Mouse (Mus musculus): ENCODE results near the gene Gdf10. TPM values are rescaled to one million over a fixed set of nuclear protein-coding genes. Genes with fewer than 3 reads are reported as not detected.

Gene Gdf10
- polyA plus RNA-seq, 1 experiment from 2014 or later: 15.0 TPM

- Histone ChIP-seq H3K9ac (ENCODE audit: low read depth, low read length) (no peak overlapping the region), H3K4me1 (ENCODE audit: control insufficient read depth, insufficient read depth, low read depth, low read length) (no peaks in the 10 kb centered on the region), H3K36me3 (ENCODE audit: control insufficient read depth, insufficient read depth, low read length) (no peaks in the 10 kb centered on the region), H3K4me3 (ENCODE audit: low read length) (no peak overlapping the region), H3K4me2 (ENCODE audit: low read length) (no peak overlapping the region), H3K9me3 (ENCODE audit: control insufficient read depth, low read length) (no peaks in the 10 kb centered on the region), H3K27me3 (replicated peaks; ENCODE audit: control insufficient read depth, insufficient read depth, low read length) (no peaks in the 10 kb centered on the region), H3K27ac (ENCODE audit: low read depth, low read length) (no peak overlapping the region)
- 61% methylated on average over 17 of the region's 17 CpGs for WGBS
- ATAC-seq: no peak
These were observed 8.5 kb downstream of the Gdf10 start for GRCm38 (mm10) chr14:33931853-33932252.

GRCm38 (mm10) chr14:33932935-33933703 is 9.7 kb downstream of the Gdf10 start:
- H3K9ac ChIP-seq (ENCODE audit: low read depth, low read length): no peak overlapping the region
- no peaks in the 10 kb centered on the region for H3K4me1 ChIP-seq (ENCODE audit: control insufficient read depth, insufficient read depth, low read depth, low read length)
- peak; percentile 46; the same call in 1 of the 2 replicates for ATAC-seq
- no peaks in the 10 kb centered on the region for H3K27me3 ChIP-seq (replicated peaks; ENCODE audit: control insufficient read depth, insufficient read depth, low read length)
- H3K4me2 ChIP-seq (ENCODE audit: low read length): no peak overlapping the region
- H3K27ac ChIP-seq (ENCODE audit: low read depth, low read length): no peak overlapping the region
- H3K9me3 ChIP-seq (ENCODE audit: control insufficient read depth, low read length): no peaks in the 10 kb centered on the region
- WGBS: 59% methylated on average over 10 of the region's 10 CpGs
- H3K4me3 ChIP-seq (ENCODE audit: low read length): no peak overlapping the region
- H3K36me3 ChIP-seq (ENCODE audit: control insufficient read depth, insufficient read depth, low read length): no peaks in the 10 kb centered on the region

- 46% methylated on average over 5 of the region's 5 CpGs for WGBS
- Histone ChIP-seq H3K27ac (ENCODE audit: low read depth, low read length) (no peak overlapping the region), H3K27me3 (replicated peaks; ENCODE audit: control insufficient read depth, insufficient read depth, low read length) (no peaks in the 10 kb centered on the region), H3K9ac (ENCODE audit: low read depth, low read length) (no peak overlapping the region), H3K4me2 (ENCODE audit: low read length) (no peak overlapping the region), H3K36me3 (ENCODE audit: control insufficient read depth, insufficient read depth, low read length) (no peaks in the 10 kb centered on the region), H3K4me3 (ENCODE audit: low read length) (no peak overlapping the region), H3K9me3 (ENCODE audit: control insufficient read depth, low read length) (no peaks in the 10 kb centered on the region), H3K4me1 (ENCODE audit: control insufficient read depth, insufficient read depth, low read depth, low read length) (no peaks in the 10 kb centered on the region)
- 0 out of 2 replicates have a peak, but pooled peaks have one; percentile 25 for ATAC-seq
These were observed 10.5 kb downstream of the Gdf10 start for GRCm38 (mm10) chr14:33933778-33934317.

GRCm38 (mm10) chr14:33939117-33939516 is 15.7 kb downstream of the Gdf10 start:
- Histone ChIP-seq H3K27ac (ENCODE audit: low read depth, low read length) (no peak overlapping the region), H3K36me3 (ENCODE audit: control insufficient read depth, insufficient read depth, low read length) (no peaks in the 10 kb centered on the region), H3K27me3 (replicated peaks; ENCODE audit: control insufficient read depth, insufficient read depth, low read length) (no peaks in the 10 kb centered on the region), H3K9ac (ENCODE audit: low read depth, low read length) (peak overlapping the region; percentile 33; the same call in 1 of the 2 replicates), H3K4me3 (ENCODE audit: low read length) (no peak overlapping the region), H3K9me3 (ENCODE audit: control insufficient read depth, low read length) (no peaks in the 10 kb centered on the region), H3K4me1 (ENCODE audit: control insufficient read depth, insufficient read depth, low read depth, low read length) (no peaks in the 10 kb centered on the region), H3K4me2 (ENCODE audit: low read length) (peak overlapping the region; percentile 13; the same call in 1 of the 2 replicates)
- 32% methylated on average over 9 of the region's 9 CpGs for WGBS
- ATAC-seq: peak; percentile 52

- 75% methylated on average over 8 of the region's 8 CpGs for WGBS
- no peaks in the 10 kb centered on the region for H3K4me1 ChIP-seq (ENCODE audit: control insufficient read depth, insufficient read depth, low read depth, low read length)
- no peaks in the 10 kb centered on the region for H3K27me3 ChIP-seq (replicated peaks; ENCODE audit: control insufficient read depth, insufficient read depth, low read length)
- no peak within 1 kb of the TSS for H3K27ac ChIP-seq (ENCODE audit: low read depth, low read length)
- H3K9me3 ChIP-seq (ENCODE audit: control insufficient read depth, low read length): no peaks in the 10 kb centered on the region
- no peak for ATAC-seq
- no peak within 1 kb of the TSS for H3K4me3 ChIP-seq (ENCODE audit: low read length)
- H3K9ac ChIP-seq (ENCODE audit: low read depth, low read length): no peak within 1 kb of the TSS
- no peak within 1 kb of the TSS for H3K4me2 ChIP-seq (ENCODE audit: low read length)
- H3K36me3 ChIP-seq (ENCODE audit: control insufficient read depth, insufficient read depth, low read length): no peaks in the 10 kb centered on the region
These were observed 17.4 kb downstream of the Gdf10 start, which contains the start of gene Gdf2 for GRCm38 (mm10) chr14:33940739-33941138. Gene Gdf2 (plus strand): TSS chr14:33941039.

- no peak for ATAC-seq
- Histone ChIP-seq H3K27me3 (replicated peaks; ENCODE audit: control insufficient read depth, insufficient read depth, low read length) (no peaks in the 10 kb centered on the region), H3K4me3 (ENCODE audit: low read length) (no peak overlapping the region), H3K4me2 (ENCODE audit: low read length) (no peak overlapping the region), H3K9ac (ENCODE audit: low read depth, low read length) (no peak overlapping the region), H3K36me3 (ENCODE audit: control insufficient read depth, insufficient read depth, low read length) (no peaks in the 10 kb centered on the region), H3K27ac (ENCODE audit: low read depth, low read length) (no peak overlapping the region), H3K9me3 (ENCODE audit: control insufficient read depth, low read length) (no peaks in the 10 kb centered on the region), H3K4me1 (ENCODE audit: control insufficient read depth, insufficient read depth, low read depth, low read length) (no peaks in the 10 kb centered on the region)
- WGBS: 84% methylated on average over 5 of the region's 5 CpGs
These were observed 18.8 kb downstream of the Gdf10 start for GRCm38 (mm10) chr14:33942222-33942621.

- WGBS: 82% methylated on average over 6 of the region's 6 CpGs
- H3K4me1 ChIP-seq (ENCODE audit: control insufficient read depth, insufficient read depth, low read depth, low read length): no peaks in the 10 kb centered on the region
- no peak overlapping the region for H3K9ac ChIP-seq (ENCODE audit: low read depth, low read length)
- H3K4me3 ChIP-seq (ENCODE audit: low read length): no peak overlapping the region
- H3K27me3 ChIP-seq (replicated peaks; ENCODE audit: control insufficient read depth, insufficient read depth, low read length): no peaks in the 10 kb centered on the region
- no peak overlapping the region for H3K4me2 ChIP-seq (ENCODE audit: low read length)
- H3K36me3 ChIP-seq (ENCODE audit: control insufficient read depth, insufficient read depth, low read length): no peaks in the 10 kb centered on the region
- no peaks in the 10 kb centered on the region for H3K9me3 ChIP-seq (ENCODE audit: control insufficient read depth, low read length)
- ATAC-seq: no peak
- no peak overlapping the region for H3K27ac ChIP-seq (ENCODE audit: low read depth, low read length)
These were observed 22.7 kb downstream of the Gdf10 start for GRCm38 (mm10) chr14:33946125-33946524.

GRCm38 (mm10) chr14:33952233-33952981 is 29.0 kb downstream of the Gdf10 start:
- no peaks in the 10 kb centered on the region for H3K9me3 ChIP-seq (ENCODE audit: control insufficient read depth, low read length)
- ATAC-seq: no peak
- no peaks in the 10 kb centered on the region for H3K4me1 ChIP-seq (ENCODE audit: control insufficient read depth, insufficient read depth, low read depth, low read length)
- H3K4me3 ChIP-seq (ENCODE audit: low read length): no peak overlapping the region
- H3K27me3 ChIP-seq (replicated peaks; ENCODE audit: control insufficient read depth, insufficient read depth, low read length): no peaks in the 10 kb centered on the region
- no peak overlapping the region for H3K9ac ChIP-seq (ENCODE audit: low read depth, low read length)
- no peak overlapping the region for H3K27ac ChIP-seq (ENCODE audit: low read depth, low read length)
- H3K36me3 ChIP-seq (ENCODE audit: control insufficient read depth, insufficient read depth, low read length): no peaks in the 10 kb centered on the region
- H3K4me2 ChIP-seq (ENCODE audit: low read length): no peak overlapping the region
- 61% methylated on average over 6 of the region's 6 CpGs for WGBS

- H3K27me3 ChIP-seq (replicated peaks; ENCODE audit: control insufficient read depth, insufficient read depth, low read length): no peaks in the 10 kb centered on the region
- H3K4me2 ChIP-seq (ENCODE audit: low read length): no peak within 1 kb of the TSS
- H3K9ac ChIP-seq (ENCODE audit: low read depth, low read length): no peak within 1 kb of the TSS
- H3K4me1 ChIP-seq (ENCODE audit: control insufficient read depth, insufficient read depth, low read depth, low read length): no peaks in the 10 kb centered on the region
- no peak within 1 kb of the TSS for H3K27ac ChIP-seq (ENCODE audit: low read depth, low read length)
- H3K9me3 ChIP-seq (ENCODE audit: control insufficient read depth, low read length): no peaks in the 10 kb centered on the region
- H3K4me3 ChIP-seq (ENCODE audit: low read length): no peak within 1 kb of the TSS
- ATAC-seq: no peak
- WGBS: 91% methylated on average over 5 of the region's 5 CpGs
- no peaks in the 10 kb centered on the region for H3K36me3 ChIP-seq (ENCODE audit: control insufficient read depth, insufficient read depth, low read length)
These were observed 30.4 kb downstream of the Gdf10 start, which contains the start of gene Rbp3 for GRCm38 (mm10) chr14:33953761-33954160. Gene Rbp3 (plus strand): TSS chr14:33954003.
